ENCODE assay signal across 8 mouse cellular contexts in genomic region chr2:121448136-121448535, GRCm38 (mm10). TPM values are rescaled to one million over a fixed set of nuclear protein-coding genes. Genes with fewer than 3 reads are reported as not detected.
A peak's percentile ranks its signal among the peaks of the same experiment; 100 is the strongest.
DNase-seq lines count a peak whose midpoint lies in the region; TF ChIP-seq lines count a peak whose summit lies in the region.

No protein-coding gene starts in this region.

- peaks cover 9% of the 10 kb centered on the region; the same call in 1 of the 2 replicates for H3K4me1 ChIP-seq in kidney, adult 2 months (ENCODE audit: control insufficient read depth, insufficient read depth, low read length)

- peaks cover 4% of the 10 kb centered on the region for H3K36me3 ChIP-seq in kidney, adult 2 months (ENCODE audit: control insufficient read depth, insufficient read depth, low read length)
- peaks cover 5% of the 10 kb centered on the region; the same call in 1 of the 2 replicates for H3K36me3 ChIP-seq in splenic B cell, adult 2 months (ENCODE audit: control insufficient read depth, insufficient read depth, low read length, poor library complexity, severe bottlenecking)

- TF ChIP-seq POLR2A in brain, embryonic 14.5 days (IDR thresholded peaks at IDR 0.05; ENCODE audit: borderline replicate concordance, extremely low read depth, insufficient read depth, insufficient read length, poor library complexity, severe bottlenecking), result no peak
- TF ChIP-seq POLR2A in kidney, adult 2 months (IDR thresholded peaks at IDR 0.05; ENCODE audit: low read depth, low read length), result no peak

- no peak overlapping the region for H3K4me3 ChIP-seq in kidney, adult 2 months (ENCODE audit: insufficient read depth, low read depth, low read length)

- peak; percentile 32 to 54 for DNase-seq in spleen, postnatal 36 days (ENCODE audit: low spot score in 2 of 2)
- no peak for DNase-seq in spleen, postnatal 14 days (ENCODE audit: low spot score in 2 of 2)
- peak; percentile 56 for DNase-seq in brain, embryonic 14.5 days (ENCODE audit: low read depth)
- DNase-seq in heart, adult 8-10 months (ENCODE audit: low spot score), result peak; percentile 64
- DNase-seq in kidney, adult 2 months, result peak; percentile 74
- peak; percentile 32 to 50 for DNase-seq in lung, adult 18-20 months
- DNase-seq in splenic B cell, adult 2 months (ENCODE audit: low read depth, low spot score), result peak; percentile 44
- no peak for DNase-seq in layer of hippocampus, adult 11-12 months (ENCODE audit: low spot score)

- 9% methylated on average over 9 of the region's 9 CpGs for WGBS in kidney, adult 2 months

- H3K27me3 ChIP-seq in kidney, adult 2 months (replicated peaks; ENCODE audit: control insufficient read depth, insufficient read depth, low read length), result no peaks in the 10 kb centered on the region
- no peaks in the 10 kb centered on the region for H3K27me3 ChIP-seq in splenic B cell, adult 2 months (ENCODE audit: control insufficient read depth, insufficient read depth, low read length, poor library complexity, severe bottlenecking)

- peak; percentile 21; the same call in 1 of the 2 replicates for TF ChIP-seq CTCF in brain, embryonic 14.5 days (IDR thresholded peaks at IDR 0.05; ENCODE audit: borderline replicate concordance, extremely low read depth, insufficient read depth, insufficient read length)
- TF ChIP-seq CTCF in kidney, adult 2 months (conservative IDR thresholded peaks at IDR 0.05; ENCODE audit: insufficient read depth, insufficient read length, low read depth, low read length), result no peak

- H3K27ac ChIP-seq in kidney, adult 2 months (ENCODE audit: insufficient read depth, low read depth, low read length), result peak overlapping the region; percentile 99

RNA-seq across cellular contexts. Expression of gene Serf2, which starts 0.9 kb away (rescaled TPM):
- 296 and 465 TPM in 2 replicates for polyA plus RNA-seq in brain, embryonic 14.5 days (2012; rRNA removed)
- 100 to 1,000 TPM; 360 to 469 (median 411) TPM for total RNA-seq in heart, adult 8-10 months (2022)
- polyA plus RNA-seq in kidney, adult 2 months (2012; rRNA removed), result 392 and 400 TPM in 2 replicates

RNA-seq across cellular contexts. Expression of gene Ell3, which starts 4.1 kb away (rescaled TPM):
- 0.25 and 0.26 TPM in 2 replicates for polyA plus RNA-seq in brain, embryonic 14.5 days (2012; rRNA removed)
- total RNA-seq in heart, adult 8-10 months (2022), result under 1 TPM in 1 of 4 experiments, not detected in 3; 0.34 TPM
- 17.2 and 17.8 TPM in 2 replicates for polyA plus RNA-seq in kidney, adult 2 months (2012; rRNA removed)

RNA-seq across cellular contexts. Expression of gene Hypk, which starts 5.0 kb away (rescaled TPM):
- 31.6 and 32.1 TPM in 2 replicates for polyA plus RNA-seq in brain, embryonic 14.5 days (2012; rRNA removed)
- 10 to 100 TPM; 18.2 to 25.0 (median 22.6) TPM for total RNA-seq in heart, adult 8-10 months (2022)
- polyA plus RNA-seq in kidney, adult 2 months (2012; rRNA removed), result 6.4 and 6.5 TPM in 2 replicates

RNA-seq across cellular contexts. Expression of gene Serinc4, which starts 8.4 kb away (rescaled TPM):
- 4.8 and 7.9 TPM in 2 replicates for polyA plus RNA-seq in brain, embryonic 14.5 days (2012; rRNA removed)
- under 1 TPM in 2 of 4 experiments, not detected in 2; 0.13 to 0.17 TPM for total RNA-seq in heart, adult 8-10 months (2022)
- 0.44 and 0.54 TPM in 2 replicates for polyA plus RNA-seq in kidney, adult 2 months (2012; rRNA removed)

RNA-seq across cellular contexts. Expression of gene Mfap1b, which starts 25.7 kb away (rescaled TPM):
- 17.2 and 28.0 TPM in 2 replicates for polyA plus RNA-seq in brain, embryonic 14.5 days (2012; rRNA removed)
- total RNA-seq in heart, adult 8-10 months (2022), result 10 to 100 TPM; 28.3 to 37.4 (median 32.5) TPM
- polyA plus RNA-seq in kidney, adult 2 months (2012; rRNA removed), result 3.3 and 4.9 TPM in 2 replicates

Comparison
In these comparisons a context has a peak if more than half of its experiments do, and no peak if none do; other contexts are left out.
1. DNase-seq: peak in spleen, postnatal 36 days (2 of 2), brain, embryonic 14.5 days (single experiment), heart, adult 8-10 months (single experiment), kidney, adult 2 months (single experiment), lung, adult 18-20 months (2 of 2) and splenic B cell, adult 2 months (single experiment); none in spleen, postnatal 14 days (0 of 2) and layer of hippocampus, adult 11-12 months (single experiment).
2. RNA of gene Ell3, which starts 4.1 kb away (polyA plus RNA-seq): 17.2 to 17.8 TPM in kidney, adult 2 months; 0.25 to 0.26 TPM in brain, embryonic 14.5 days; every median in the first group is over 10 times any median in the second.